Comparison of ENCODE assay signal across 10 mouse cellular contexts in the genomic region with DNA sequence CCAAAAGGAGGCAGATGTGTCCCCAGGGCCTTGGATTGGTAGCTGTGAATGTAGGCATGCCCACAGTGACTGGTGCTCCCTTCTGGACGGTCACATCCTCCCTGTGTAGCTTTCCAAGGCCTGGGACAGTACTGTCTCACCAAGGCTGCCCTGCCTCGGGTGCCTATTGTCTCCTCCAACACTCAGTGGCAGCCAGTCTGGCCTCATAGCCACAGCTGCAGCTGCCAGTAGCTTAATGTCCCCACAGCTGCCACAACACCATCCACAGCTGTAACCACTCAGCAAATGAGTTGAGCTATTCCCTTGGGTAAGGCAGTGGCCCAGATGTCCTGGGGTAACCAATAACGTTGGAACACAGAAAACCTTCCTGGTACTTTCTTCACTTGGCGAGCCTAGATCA.
DNase-seq lines count a peak whose midpoint lies in the region; TF ChIP-seq lines count a peak whose summit lies in the region.
"Had no signal": no experiment of that assay in that cellular context is flagged by ENCODE, and none has a peak within 500 bp of the region (broad histone marks: within the 10 kb centered on the region; RNA-seq: fewer than 3 reads in every experiment).

No protein-coding gene starts in this region.

- no peak overlapping the region for H3K4me3 ChIP-seq in CH12.LX (replicated peaks in 1 of 3; ENCODE audit: low read depth in 2 of 3, low read length in 2 of 3, poor library complexity in 1 of 3)
- H3K4me3 ChIP-seq: erythroblast, embryonic 14.5 days had no signal

- no peak overlapping the region for H3K27ac ChIP-seq in CH12.LX (ENCODE audit: insufficient read depth, low read depth)
- H3K27ac ChIP-seq: macrophage had no signal

- H3K27me3 ChIP-seq in CH12.LX (replicated peaks) = peaks cover 43% of the 10 kb centered on the region

- no peak; the same call in 1 of the 2 replicates for TF ChIP-seq RAD21 in CH12.LX (IDR thresholded peaks at IDR 0.05; ENCODE audit: low read depth, low read length)

- TF ChIP-seq CTCF in CH12.LX (conservative IDR thresholded peaks at IDR 0.05 in 1 of 2, IDR thresholded peaks at IDR 0.05 in 1 of 2; ENCODE audit: low read depth in 2 of 2, low read length in 2 of 2) = no peak

- dilution Hi-C loops in CH12.LX (cut with MboI; ENCODE audit: extremely low pct_ligation_motif_present, extremely low pct_unique_long_range_greater_than_20kb, low sequenced_read_pairs) = no loop called here

- peaks cover 15 to 43% of the 10 kb centered on the region in 2 experiments for H3K4me1 ChIP-seq in CH12.LX (ENCODE audit: control insufficient read depth in 1 of 2, insufficient read depth in 2 of 2)

- H3K4me2 ChIP-seq in CH12.LX (ENCODE audit: insufficient read depth, low read depth, poor library complexity, severe bottlenecking) = peak overlapping the region; percentile 85

- no peaks in the 10 kb centered on the region for H3K36me3 ChIP-seq in CH12.LX (replicated peaks in 1 of 2; ENCODE audit: control insufficient read depth in 1 of 2, insufficient read depth in 1 of 2, low read length in 1 of 2)

- intact Hi-C loops in heart, postnatal 10 days (cut with DNase I) = no loop called here

- no peaks in the 10 kb centered on the region for H3K79me2 ChIP-seq in CH12.LX (replicated peaks; ENCODE audit: control insufficient read depth, extremely low read depth, insufficient read depth, poor library complexity, severe bottlenecking)

- TF ChIP-seq POLR2A in CH12.LX (IDR thresholded peaks at IDR 0.05; ENCODE audit: low read depth, low read length) = no peak

- in situ Hi-C loops in CH12.LX (cut with MboI; ENCODE audit: low pct_ligation_motif_present, low pct_unique_long_range_greater_than_20kb, low sequenced_read_pairs) = loop anchor here (25.0 kb wide), 3 partner anchors 216 to 491 kb away; a partner anchor contains a TSS

- DNase-seq in CH12.LX (ENCODE audit: extremely low read depth) = peak; percentile 75
- peak; percentile 48 for DNase-seq in embryo, embryonic 11 days
- peak; percentile 50 to 56 for DNase-seq in heart, postnatal 10 days
- DNase-seq in lung, postnatal 10 days = peak; percentile 54
- no peak for DNase-seq in spleen, postnatal 4 days (ENCODE audit: low spot score in 2 of 2)
- DNase-seq in adrenal gland, adult 8-10 months = no peak
- no peak for DNase-seq in urinary bladder, adult 2 months (ENCODE audit: low spot score)
- DNase-seq: thymus, postnatal 14 days had no signal

- H3K9ac ChIP-seq in CH12.LX (ENCODE audit: insufficient read depth, low read depth) = no peak overlapping the region

- no peaks in the 10 kb centered on the region for H3K9me3 ChIP-seq in CH12.LX (replicated peaks; ENCODE audit: low read length)

- TF ChIP-seq EP300 in CH12.LX (IDR thresholded peaks at IDR 0.05; ENCODE audit: low read length) = peak; percentile 64

TF ChIP-seq in CH12.LX, 34 proteins besides CTCF, POLR2A, EP300 and RAD21:
- TF ChIP-seq HCFC1 (IDR thresholded peaks at IDR 0.05; ENCODE audit: low read depth, low read length) = no peak
- TF ChIP-seq POLR2AphosphoS2 (IDR thresholded peaks at IDR 0.05; ENCODE audit: low read depth, low read length) = no peak
- no peak for TF ChIP-seq PAX5 (IDR thresholded peaks at IDR 0.05; ENCODE audit: low read length)
- TF ChIP-seq BHLHE40 (IDR thresholded peaks at IDR 0.05; ENCODE audit: low read depth, low read length) = peak; percentile 72
- TF ChIP-seq USF1 (IDR thresholded peaks at IDR 0.05; ENCODE audit: low read depth, low read length) = no peak
- no peak for TF ChIP-seq ZC3H11A (IDR thresholded peaks at IDR 0.05; ENCODE audit: low read depth, low read length)
- TF ChIP-seq CHD1 (IDR thresholded peaks at IDR 0.05; ENCODE audit: low read depth, low read length) = no peak
- no peak for TF ChIP-seq USF2 (conservative IDR thresholded peaks at IDR 0.05; ENCODE audit: low read depth, low read length)
- TF ChIP-seq JUND (conservative IDR thresholded peaks at IDR 0.05; ENCODE audit: low read depth, low read length) = no peak
- TF ChIP-seq JUN (IDR thresholded peaks at IDR 0.05; ENCODE audit: insufficient read depth, low read depth, low read length) = no peak
- no peak for TF ChIP-seq ZNF384 (IDR thresholded peaks at IDR 0.05; ENCODE audit: low read depth, low read length)
- 0 out of 2 replicates have a peak, but pooled peaks have one; percentile 18 for TF ChIP-seq MAFK (IDR thresholded peaks at IDR 0.05; ENCODE audit: insufficient replicate concordance, low read length)
- TF ChIP-seq NELFE (IDR thresholded peaks at IDR 0.05; ENCODE audit: low read depth, low read length) = no peak
- TF ChIP-seq E2F4 (IDR thresholded peaks at IDR 0.05; ENCODE audit: insufficient replicate concordance, low read depth, low read length) = no peak
- TF ChIP-seq ZMIZ1 (IDR thresholded peaks at IDR 0.05; ENCODE audit: low read depth, low read length) = no peak
- no peak for TF ChIP-seq UBTF (IDR thresholded peaks at IDR 0.05; ENCODE audit: low read depth, low read length)
- TF ChIP-seq MAZ (IDR thresholded peaks at IDR 0.05; ENCODE audit: low read depth, low read length) = no peak
- TF ChIP-seq SMC3 (IDR thresholded peaks at IDR 0.05; ENCODE audit: low read depth, low read length) = no peak
- no peak for TF ChIP-seq GABPA (IDR thresholded peaks at IDR 0.05; ENCODE audit: insufficient replicate concordance, low read depth, low read length)
- TF ChIP-seq TCF12 (IDR thresholded peaks at IDR 0.05; ENCODE audit: low read depth, low read length) = peak; percentile 99
- no peak for TF ChIP-seq CHD2 (IDR thresholded peaks at IDR 0.05; ENCODE audit: low read length)
- no peak for TF ChIP-seq MYC (IDR thresholded peaks at IDR 0.05; ENCODE audit: low read depth, low read length)
- TF ChIP-seq SIN3A (IDR thresholded peaks at IDR 0.05; ENCODE audit: low read length) = no peak
- 0 out of 2 replicates have a peak, but pooled peaks have one; percentile 21 for TF ChIP-seq KAT2A (IDR thresholded peaks at IDR 0.05; ENCODE audit: insufficient replicate concordance, low read length)
- peak; percentile 44; the same call in 1 of the 2 replicates for TF ChIP-seq MEF2A (IDR thresholded peaks at IDR 0.05; ENCODE audit: borderline replicate concordance, low read depth, low read length)
- 0 out of 2 replicates have a peak, but pooled peaks have one; percentile 23 for TF ChIP-seq IRF4 (IDR thresholded peaks at IDR 0.05; ENCODE audit: low read depth, low read length)
- TF ChIP-seq ZKSCAN1 (IDR thresholded peaks at IDR 0.05; ENCODE audit: borderline replicate concordance, low read depth, low read length) = no peak
- TF ChIP-seq ELF1 (IDR thresholded peaks at IDR 0.05; ENCODE audit: low read depth, low read length) = no peak
- TF ChIP-seq NRF1 (IDR thresholded peaks at IDR 0.05; ENCODE audit: low read depth, low read length) = 0 out of 2 replicates have a peak, but pooled peaks have one; percentile 19
- TF ChIP-seq RCOR1 (conservative IDR thresholded peaks at IDR 0.05; ENCODE audit: low read depth, low read length) = no peak
- 0 out of 2 replicates have a peak, but pooled peaks have one; percentile 9 for TF ChIP-seq MAX (IDR thresholded peaks at IDR 0.05; ENCODE audit: low read length)
- no peak for TF ChIP-seq TBP (conservative IDR thresholded peaks at IDR 0.05; ENCODE audit: low read depth, low read length)
- no peak for TF ChIP-seq MXI1 (IDR thresholded peaks at IDR 0.05; ENCODE audit: low read depth, low read length)
- TF ChIP-seq ETS1 (conservative IDR thresholded peaks at IDR 0.05; ENCODE audit: low read depth, low read length) = peak; percentile 73

Comparison
In these comparisons a context has a peak if more than half of its experiments do, and no peak if none do; other contexts are left out.
1. DNase-seq: peak in CH12.LX (single experiment), embryo, embryonic 11 days (single experiment), heart, postnatal 10 days (2 of 2) and lung, postnatal 10 days (single experiment); none in spleen, postnatal 4 days (0 of 2), adrenal gland, adult 8-10 months (single experiment) and urinary bladder, adult 2 months (single experiment).